Mouse (Mus musculus): Measurements from ENCODE around the gene Cracr2b.

Gene Cracr2b

GRCm38 (mm10) chr7:141468164-141468521, 7.2 kb downstream of the Cracr2b start:
- intact Hi-C loops (cut with DNase I), result loop anchor here (1.0 kb wide), 1 partner anchor 8 kb away; no protein-coding TSS in a partner anchor

GRCm38 (mm10) chr7:141468522-141469211, 7.8 kb downstream of the Cracr2b start:
- intact Hi-C loops (cut with DNase I), result loop anchor here (1.0 kb wide), 1 partner anchor 8 kb away; no protein-coding TSS in a partner anchor

- intact Hi-C loops (cut with DNase I), result no loop called here
Observed at GRCm38 (mm10) chr7:141469352-141469751, 8.5 kb downstream of the Cracr2b start.

GRCm38 (mm10) chr7:141469901-141470636, 9.2 kb downstream of the Cracr2b start:
- intact Hi-C loops (cut with DNase I), result no loop called here

- intact Hi-C loops (cut with DNase I), result no loop called here
Observed at GRCm38 (mm10) chr7:141470637-141470944, 9.7 kb downstream of the Cracr2b start.

- intact Hi-C loops (cut with DNase I), result no loop called here
Observed at GRCm38 (mm10) chr7:141471236-141471635, 10.3 kb downstream of the Cracr2b start.

- intact Hi-C loops (cut with DNase I), result no loop called here
Observed at GRCm38 (mm10) chr7:141472226-141472625, 11.3 kb downstream of the Cracr2b start.

GRCm38 (mm10) chr7:141472763-141473162, 11.9 kb downstream of the Cracr2b start:
- intact Hi-C loops (cut with DNase I), result no loop called here

GRCm38 (mm10) chr7:141474160-141474559, 13.3 kb downstream of the Cracr2b start:
- intact Hi-C loops (cut with DNase I), result no loop called here

GRCm38 (mm10) chr7:141475011-141475804, 14.3 kb downstream of the Cracr2b start, which contains the start of the genes Polr2l and Tspan4:
TSS of gene Polr2l (minus strand) at chr7:141475132.
TSS of gene Tspan4 (plus strand) at chr7:141475240.
- intact Hi-C loops (cut with DNase I), result no loop called here

- intact Hi-C loops (cut with DNase I), result loop anchor here (1.0 kb wide), 1 partner anchor 7 kb away; no protein-coding TSS in a partner anchor
Observed at GRCm38 (mm10) chr7:141475805-141476158, 14.9 kb downstream of the Cracr2b start.

- intact Hi-C loops (cut with DNase I), result loop anchor here (1.0 kb wide), 1 partner anchor 8 kb away; no protein-coding TSS in a partner anchor
Observed at GRCm38 (mm10) chr7:141476226-141476980, 15.5 kb downstream of the Cracr2b start.

GRCm38 (mm10) chr7:141476981-141477370, 16.1 kb downstream of the Cracr2b start:
- intact Hi-C loops (cut with DNase I), result loop anchor here (1.0 kb wide), 1 partner anchor 9 kb away; no protein-coding TSS in a partner anchor

- intact Hi-C loops (cut with DNase I), result no loop called here
Observed at GRCm38 (mm10) chr7:141477578-141478269, 16.8 kb downstream of the Cracr2b start.

- intact Hi-C loops (cut with DNase I), result no loop called here
Observed at GRCm38 (mm10) chr7:141478270-141478748, 17.4 kb downstream of the Cracr2b start.

GRCm38 (mm10) chr7:141480842-141481497, 20.1 kb downstream of the Cracr2b start:
- intact Hi-C loops (cut with DNase I), result loop anchor here (1.0 to 5.0 kb wide), 2 partner anchors 44 to 186 kb away; no protein-coding TSS in a partner anchor

GRCm38 (mm10) chr7:141481498-141482401, 20.9 kb downstream of the Cracr2b start:
- intact Hi-C loops (cut with DNase I), result loop anchor here (5.0 kb wide), 1 partner anchor 186 kb away; no protein-coding TSS in a partner anchor

GRCm38 (mm10) chr7:141482531-141483024, 21.7 kb downstream of the Cracr2b start:
- intact Hi-C loops (cut with DNase I), result loop anchor here (5.0 kb wide), 1 partner anchor 185 kb away; no protein-coding TSS in a partner anchor

Measured in adrenal gland (tissue).